Mouse (Mus musculus) 416B (cell line): Measurements from ENCODE around the gene Slc12a7.

ENCODE experiments used
- DNase-seq: peaks from one replicate; pipeline ENCODE4 v3.0.0; 2011; ENCODE audit warnings: low read depth

The Slc12a7 gene

GRCm38 (mm10) chr13:73763439-73764255 lies 30.8 kb downstream of the Slc12a7 start:
- DNase-seq = peak; percentile 92

DNA sequence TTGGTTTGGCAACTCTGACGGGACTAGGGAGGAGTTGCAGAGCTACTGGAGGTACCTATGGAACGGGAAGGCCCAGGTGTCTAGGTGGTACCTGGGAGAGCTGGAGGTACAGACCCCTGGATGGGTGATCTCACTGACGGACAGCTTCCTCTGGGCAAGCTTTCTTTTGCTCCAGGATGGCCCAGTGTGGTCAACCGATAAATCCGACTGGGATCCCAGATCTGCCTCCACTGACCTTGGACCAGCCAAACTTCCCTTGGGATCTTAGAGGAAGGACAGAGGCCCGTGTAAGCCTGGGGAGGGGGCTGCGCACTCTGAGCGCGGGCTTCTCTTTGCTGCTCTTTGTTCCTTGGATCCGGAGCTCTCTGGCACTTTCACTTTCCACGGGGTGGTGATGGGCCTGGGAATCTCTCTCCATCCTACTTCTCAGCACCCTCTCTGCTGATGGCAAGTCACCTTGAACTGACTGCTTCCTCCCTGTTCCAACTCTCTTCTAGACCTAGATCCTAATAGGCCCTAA lies 31.4 kb downstream of the Slc12a7 start:
- DNase-seq = peak; percentile 17

DNA sequence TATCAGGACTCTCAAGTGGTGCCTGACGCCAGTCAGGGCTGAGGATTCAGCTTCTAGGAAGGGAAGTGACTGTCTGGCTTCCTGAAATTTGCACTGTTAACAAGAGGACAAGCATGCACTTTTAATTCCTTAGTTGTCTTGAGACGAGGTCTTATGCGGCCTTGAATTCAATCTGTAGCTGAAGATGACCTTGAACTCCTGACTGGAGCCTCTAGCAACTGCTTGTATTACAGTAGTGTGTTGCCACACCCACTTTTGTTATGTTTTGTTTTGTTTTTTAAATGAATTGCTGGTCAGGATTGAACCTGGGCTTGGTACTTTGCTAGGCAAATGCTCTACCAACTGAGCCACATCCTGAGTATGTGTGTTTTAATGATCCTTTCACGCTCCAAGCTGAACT lies 32.5 kb downstream of the Slc12a7 start:
- peak; percentile 50 for DNase-seq

DNA sequence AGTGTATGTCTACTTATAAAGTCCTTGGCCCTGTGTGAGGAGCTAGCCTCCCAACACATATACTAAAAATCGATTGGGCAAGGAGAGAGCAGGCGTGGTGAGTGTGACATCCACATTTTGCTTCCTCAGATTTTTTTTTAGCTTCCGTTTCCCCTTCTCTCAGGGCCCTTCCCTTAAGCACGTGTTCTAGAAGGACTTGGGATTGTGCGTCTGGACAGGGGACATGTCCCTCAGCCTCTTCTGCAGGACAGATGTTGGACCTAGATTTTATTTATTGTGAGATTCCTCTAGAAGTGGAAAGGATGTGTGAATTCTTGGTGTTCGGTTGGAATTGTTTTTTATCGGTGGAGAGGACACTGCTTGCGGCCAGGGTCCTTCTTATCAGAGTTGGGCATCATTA lies 34.3 kb downstream of the Slc12a7 start:
- DNase-seq = no peak

GRCm38 (mm10) chr13:73767754-73768153 lies 34.9 kb downstream of the Slc12a7 start:
- DNase-seq = no peak

DNA sequence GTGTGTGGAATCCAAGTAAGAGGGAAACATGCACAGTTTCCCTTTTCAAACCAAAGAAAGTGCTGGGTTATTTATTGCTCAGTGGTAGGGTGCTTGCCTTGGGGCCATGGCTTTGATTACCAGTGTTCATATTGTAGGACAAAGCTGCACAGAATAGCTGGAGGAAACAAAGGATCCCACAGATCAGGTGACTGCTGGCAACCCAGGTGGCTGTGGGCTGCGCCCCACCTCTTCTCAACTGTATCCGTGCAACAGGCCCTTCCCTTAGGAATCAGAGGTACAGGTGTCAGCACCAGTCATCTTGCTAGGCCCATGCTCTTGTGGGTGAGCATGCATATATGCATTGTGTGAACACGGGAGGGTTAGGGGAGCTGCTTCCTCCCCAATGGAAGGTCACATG lies 35.4 kb downstream of the Slc12a7 start:
- no peak for DNase-seq

- DNase-seq = no peak
Observed at GRCm38 (mm10) chr13:73769916-73770682, 37.2 kb downstream of the Slc12a7 start.

- peak; percentile 59 for DNase-seq
Observed at GRCm38 (mm10) chr13:73771131-73771530, 38.2 kb downstream of the Slc12a7 start.

DNA sequence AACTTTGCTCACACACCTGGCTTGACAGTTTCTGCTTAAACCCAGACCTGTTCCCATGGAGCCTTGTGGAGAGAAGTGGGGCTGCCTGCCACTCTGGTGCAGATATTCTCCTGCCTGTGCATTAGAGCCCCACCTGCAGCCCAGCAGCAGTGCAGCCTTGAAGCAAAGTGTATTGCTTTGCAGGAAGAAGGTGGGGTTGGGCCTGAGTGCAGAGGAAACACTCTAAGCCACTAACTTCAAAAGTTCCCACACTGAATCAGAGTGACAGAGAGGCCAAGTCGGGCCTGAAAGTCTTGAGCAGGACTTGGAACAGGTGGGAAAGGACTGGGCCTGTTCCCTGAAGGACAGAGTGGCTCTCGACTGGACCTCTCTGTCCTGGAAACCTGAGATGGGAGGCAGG lies 39.8 kb downstream of the Slc12a7 start:
- DNase-seq = peak; percentile 56

DNA sequence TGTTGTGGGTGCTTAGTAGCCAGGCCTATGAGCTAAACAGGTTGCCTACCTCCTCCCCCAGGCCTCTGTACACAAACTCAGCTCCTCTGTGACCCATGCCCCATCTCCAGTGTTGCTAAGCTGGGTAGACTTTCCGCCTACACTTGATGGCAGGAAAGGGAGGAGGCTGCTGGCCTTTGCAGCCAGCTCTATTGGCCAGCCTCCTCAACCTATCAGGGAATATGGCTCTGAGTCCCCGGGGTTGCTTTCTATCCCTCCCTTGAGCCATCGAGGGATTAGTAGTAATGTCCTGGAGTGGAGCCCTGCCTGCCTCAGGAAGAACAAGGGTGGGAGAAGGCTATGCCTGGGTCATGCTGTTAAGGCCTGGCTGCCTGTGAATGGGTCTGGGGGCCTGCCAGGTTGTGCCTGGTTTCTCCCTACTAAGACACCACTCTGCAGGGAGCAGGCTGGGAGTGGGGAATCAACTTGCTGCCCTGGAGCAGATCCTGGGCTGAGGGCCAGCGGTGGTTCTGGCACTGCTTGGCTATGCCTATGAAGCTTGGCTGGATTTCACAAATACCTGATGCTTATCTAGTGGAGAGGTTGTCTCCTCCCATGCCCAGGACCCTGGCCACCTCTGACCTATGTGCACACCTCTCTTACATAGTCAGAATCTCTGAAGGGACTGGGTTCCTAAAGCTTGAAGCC lies 40.8 kb downstream of the Slc12a7 start:
- no peak for DNase-seq

- DNase-seq = no peak
Observed at GRCm38 (mm10) chr13:73775786-73776185, 42.9 kb downstream of the Slc12a7 start.

- DNase-seq = no peak
Observed at GRCm38 (mm10) chr13:73777578-73777977, 44.7 kb downstream of the Slc12a7 start.

- DNase-seq = no peak
Observed at GRCm38 (mm10) chr13:73782486-73782885, 49.6 kb downstream of the Slc12a7 start.

DNA sequence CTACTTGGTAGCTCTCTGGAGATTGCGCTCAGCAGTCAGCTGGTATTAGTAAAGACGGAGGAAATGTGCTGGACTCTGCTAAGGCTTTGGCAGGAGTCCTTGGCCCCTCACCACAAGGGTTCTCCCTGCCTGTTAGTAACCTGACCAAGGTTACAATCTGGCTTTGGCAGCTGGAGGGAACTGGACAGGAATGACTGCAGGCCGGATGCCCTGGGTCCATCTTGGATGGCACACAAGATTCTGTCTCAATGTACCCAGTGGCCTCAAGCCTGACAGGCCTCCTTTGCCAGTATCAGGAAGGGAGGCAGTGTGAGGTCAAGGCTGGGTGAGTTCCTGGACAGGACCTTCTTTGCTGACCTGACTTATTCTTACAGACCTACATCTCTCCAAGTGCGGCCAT lies 59.3 kb downstream of the Slc12a7 start:
- DNase-seq = no peak

GRCm38 (mm10) chr13:73793171-73793570 lies 60.3 kb downstream of the Slc12a7 start:
- DNase-seq = peak; percentile 90

DNA sequence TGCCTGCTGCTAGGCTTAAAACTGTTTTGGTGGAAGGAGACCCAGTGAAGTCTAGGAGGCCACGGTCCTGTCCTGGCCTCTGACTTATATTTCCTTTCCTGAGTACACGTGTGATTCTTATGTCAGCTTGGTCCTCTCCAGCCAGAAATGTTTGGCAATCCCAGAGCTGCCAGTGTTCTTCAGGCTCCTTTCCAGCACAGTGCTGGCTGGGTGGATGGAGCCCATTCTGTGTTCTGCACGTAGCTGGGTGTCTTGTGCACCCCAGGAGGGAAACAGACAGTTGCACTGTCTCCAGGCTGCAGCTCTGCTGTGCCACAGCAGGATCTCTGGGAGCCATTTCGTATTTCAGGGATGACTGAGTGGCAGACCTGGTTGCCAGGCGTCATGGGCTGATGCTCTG lies 66.2 kb downstream of the Slc12a7 start:
- DNase-seq = no peak

GRCm38 (mm10) chr13:73803450-73804178 lies 70.7 kb downstream of the Slc12a7 start:
- peak; percentile 75 for DNase-seq

GRCm38 (mm10) chr13:73804914-73805313 lies 72.0 kb downstream of the Slc12a7 start:
- DNase-seq = no peak

- DNase-seq = no peak
Observed at GRCm38 (mm10) chr13:73812936-73813335, 80.0 kb downstream of the Slc12a7 start.

GRCm38 (mm10) chr13:73814181-73814580 lies 81.3 kb downstream of the Slc12a7 start:
- DNase-seq = no peak

GRCm38 (mm10) chr13:73816338-73816737 lies 83.4 kb downstream of the Slc12a7 start:
- no peak for DNase-seq

DNA sequence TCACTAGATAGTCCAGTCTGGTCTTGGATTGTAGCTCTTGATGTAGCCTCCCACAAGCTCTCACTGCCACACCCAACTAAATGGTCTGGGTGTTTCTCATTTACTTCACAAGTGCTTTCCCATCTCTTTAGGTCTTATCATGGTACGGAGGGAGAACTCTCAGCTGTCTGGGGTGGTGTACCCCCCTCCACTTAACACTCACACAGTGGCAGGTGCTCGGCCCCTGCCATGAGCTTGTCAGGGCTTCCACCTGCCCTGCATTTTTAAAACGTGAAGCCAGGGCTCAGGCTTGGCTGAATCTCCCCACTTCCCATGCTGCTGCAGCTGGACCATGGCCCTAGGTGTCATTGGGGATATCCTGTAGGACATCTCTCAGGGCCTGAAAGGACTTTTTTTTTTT lies 86.0 kb downstream of the Slc12a7 start:
- no peak for DNase-seq
